Mouse (Mus musculus) neural tube, postnatal 0 days (tissue): Measurements from ENCODE around the gene Ubr2. TPM values are rescaled to one million over a fixed set of nuclear protein-coding genes. Genes with fewer than 3 reads are reported as not detected.

Experiments used
- polyA plus RNA-seq: library from polyadenylated mRNA; unstranded; fragments of >200 nt; fragmentation: Nextera tagmentation; extraction: Ambion mirVana; gene quantifications from 2 replicates; pipeline ENCODE4 v1.2.1, GENCODE M21; 2015

The Ubr2 gene
- 9.8 and 12.0 TPM in 2 replicates for polyA plus RNA-seq

GRCm38 (mm10) chr17:47009898-47010721, at the start of gene Ubr2:
TSS of gene Ubr2 (minus strand) at chr17:47010556.

GRCm38 (mm10) chr17:46910186-46910585, 100.2 kb downstream of the Ubr2 start, which contains the start of gene Prph2:
TSS of gene Prph2 (plus strand) at chr17:46910459.

GRCm38 (mm10) chr17:46890116-46890815, 120.1 kb downstream of the Ubr2 start, which contains the start of gene Tbcc:
TSS of gene Tbcc (plus strand) at chr17:46890684.

Other genes with a start within 250 kb of the Ubr2 start
- 0.23 and 0.24 TPM in 2 replicates for gene Ptcra, start 246.8 kb downstream of the Ubr2 start, polyA plus RNA-seq
- gene 2310039H08Rik, start 237.9 kb downstream of the Ubr2 start, polyA plus RNA-seq = 66.4 and 71.7 TPM in 2 replicates
- 55.2 and 63.9 TPM in 2 replicates for gene Rpl7l1, start 227.9 kb downstream of the Ubr2 start, polyA plus RNA-seq
- 4.8 and 5.6 TPM in 2 replicates for gene Bicral, start 152.1 kb downstream of the Ubr2 start, polyA plus RNA-seq
- gene Tbcc, start 119.9 kb downstream of the Ubr2 start, polyA plus RNA-seq = 65.9 and 68.5 TPM in 2 replicates
- gene Prph2, start 100.1 kb downstream of the Ubr2 start, polyA plus RNA-seq = not detected in 2 replicates